Mouse (Mus musculus) right cerebral cortex, adult 18-20 months (tissue): ENCODE measurements at regions not wholly inside any gene's neighbourhood (a gene's known extent, or its start where the extent isn't known, plus 50 kb on each side); places are given as distances from the start of the nearest gene placed in this dataset.

Experiments used
- DNase-seq: peaks from one replicate; pipeline ENCODE4 v3.0.0; 2022; ENCODE audit warnings: mixed read lengths

DNA sequence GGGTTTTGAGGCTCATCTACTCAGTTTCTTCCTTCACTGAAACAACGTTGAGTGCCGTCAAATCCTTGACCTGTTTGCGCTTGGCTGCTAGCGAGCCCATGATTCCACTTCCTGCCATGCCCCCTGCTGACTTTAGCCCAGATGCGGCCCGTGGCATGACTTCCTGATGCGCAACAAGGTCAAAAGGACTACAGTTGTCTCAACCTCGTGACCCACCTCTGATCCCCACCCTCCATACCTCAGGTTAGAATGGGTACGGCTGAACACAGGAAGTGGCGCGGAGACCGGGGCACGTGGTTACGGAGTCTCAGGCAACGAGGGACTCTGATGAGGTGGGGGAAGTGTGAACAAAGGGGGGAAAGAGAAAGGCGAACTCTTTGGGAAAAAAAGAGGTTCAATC, 135.6 kb upstream of the Sdk2 start:
- DNase-seq = no peak

- DNase-seq = no peak
These were observed 132.3 kb upstream of the Sdk2 start for GRCm38 (mm10) chr11:114199081-114199586.

DNA sequence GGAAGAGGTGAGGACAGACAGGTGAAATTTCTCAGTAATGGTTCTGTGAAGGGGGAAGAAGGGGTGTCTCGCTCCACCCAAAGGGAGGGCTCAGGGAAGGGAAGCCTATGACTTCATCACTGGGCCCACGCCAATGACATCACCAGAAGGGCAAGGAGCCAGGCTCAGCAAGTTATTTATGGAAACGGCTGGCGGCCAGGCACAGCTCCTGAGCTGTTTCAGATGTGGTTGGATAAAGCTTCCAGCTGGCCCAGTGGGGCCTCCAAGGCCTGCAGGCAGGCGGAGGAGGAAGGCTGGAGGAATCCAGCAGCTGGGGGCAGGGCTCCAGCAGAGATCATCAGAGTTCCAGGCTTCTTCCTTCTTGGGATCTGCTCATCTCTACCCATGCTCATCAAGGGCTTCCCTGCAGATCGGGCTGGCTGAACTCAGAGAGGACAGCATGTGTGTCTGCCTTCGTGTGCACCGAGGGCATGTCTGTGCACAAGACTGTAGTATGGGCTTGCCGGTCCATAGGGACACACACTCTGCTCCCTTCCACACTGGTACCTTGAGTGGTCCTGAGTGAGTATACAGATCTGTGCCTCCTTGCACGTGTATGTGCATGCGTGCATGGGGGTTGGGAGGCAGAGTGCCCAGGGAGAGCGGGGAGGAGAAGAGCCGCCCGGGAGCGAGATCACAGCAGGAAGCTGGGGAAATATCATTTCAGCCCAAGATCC, 131.6 kb upstream of the Sdk2 start:
- DNase-seq = peak; percentile 92

DNA sequence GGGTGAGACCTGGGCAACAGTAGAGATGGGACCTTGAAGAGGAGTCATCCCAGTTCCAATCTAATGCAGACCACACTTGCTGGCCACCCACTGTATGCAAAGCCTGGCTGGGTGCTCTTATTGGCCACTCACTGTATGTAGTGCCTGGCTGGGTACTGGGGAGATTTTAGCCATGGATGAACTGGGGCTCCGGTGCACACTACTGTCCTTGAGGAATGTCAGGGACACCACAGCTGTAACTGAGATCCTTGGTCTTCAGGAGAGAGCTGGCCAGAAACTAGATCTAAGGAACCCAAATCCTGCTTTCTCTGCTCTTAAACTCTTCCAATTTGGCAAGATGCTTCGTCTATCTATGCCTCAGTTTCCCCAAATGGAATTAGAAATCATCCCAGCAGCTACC, 128.4 kb upstream of the Sdk2 start:
- DNase-seq = no peak

GRCm38 (mm10) chr11:114194055-114194706, 127.3 kb upstream of the Sdk2 start:
- no peak for DNase-seq

- peak; percentile 65 for DNase-seq
These were observed 126.2 kb upstream of the Sdk2 start for GRCm38 (mm10) chr11:114193018-114193417.

- no peak for DNase-seq
These were observed 124.8 kb upstream of the Sdk2 start for GRCm38 (mm10) chr11:114191661-114192060.

DNA sequence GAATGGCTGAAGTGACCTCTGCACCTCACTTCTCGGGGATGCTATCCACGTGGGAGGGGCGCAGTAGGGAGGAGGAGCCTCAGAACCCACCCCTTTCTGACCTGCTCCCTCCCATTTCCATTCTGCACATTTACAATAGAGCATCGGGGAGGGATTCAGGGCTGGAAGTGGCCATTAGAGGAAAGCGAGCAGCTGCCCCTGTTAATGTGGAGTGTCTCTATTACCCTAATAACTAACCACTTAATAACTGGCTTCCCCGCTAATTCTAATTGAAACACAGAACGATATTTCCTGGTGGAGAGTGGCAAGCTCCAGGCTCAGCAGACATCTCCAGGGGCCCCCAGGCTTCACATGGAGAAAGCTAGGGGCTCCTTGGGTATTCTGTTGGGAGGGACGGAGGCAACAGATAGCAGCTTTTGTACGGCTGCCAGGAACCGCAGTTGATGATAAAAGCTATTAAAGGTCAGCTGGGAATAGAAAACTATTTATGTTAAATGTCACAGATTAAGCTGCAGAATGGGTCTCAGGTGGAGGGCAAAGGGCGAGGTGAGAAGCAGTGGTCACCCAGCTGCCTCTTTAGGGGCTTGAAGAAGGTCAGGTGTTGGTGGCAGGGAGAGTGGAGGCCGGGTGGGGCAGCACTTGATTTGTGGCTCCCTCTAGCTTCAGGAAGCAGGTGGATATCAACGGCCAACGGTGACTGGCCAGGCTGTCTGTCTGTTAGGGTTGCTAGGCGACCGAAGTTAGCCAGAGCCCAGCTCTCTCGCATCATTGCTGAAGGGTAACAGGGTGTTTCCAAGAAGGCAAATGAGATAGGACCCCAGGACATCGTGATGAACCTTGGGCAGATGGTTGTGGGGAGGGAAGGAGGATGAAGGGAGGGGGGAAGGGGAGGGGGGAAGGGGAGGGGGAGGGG, 118.4 kb upstream of the Sdk2 start:
- DNase-seq = no peak

DNA sequence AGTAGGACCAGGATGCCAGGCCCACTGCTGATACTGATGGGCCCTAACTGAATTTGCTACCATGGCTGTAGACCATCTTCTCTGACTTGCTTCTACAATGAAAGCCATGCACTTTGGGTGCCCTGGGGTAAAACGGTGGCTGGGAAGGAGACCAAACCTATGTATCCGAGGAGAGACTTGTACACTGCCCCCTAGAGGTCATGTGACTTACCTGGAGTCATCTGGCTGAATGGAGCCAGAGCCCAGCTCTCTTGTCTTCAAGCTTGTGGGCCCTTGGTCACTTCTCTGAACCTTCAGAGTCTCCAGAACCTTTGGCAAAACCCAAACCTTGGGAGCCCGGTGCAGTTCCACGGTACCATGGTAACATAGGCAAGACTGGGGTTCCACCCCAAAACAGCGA, 117.6 kb upstream of the Sdk2 start:
- DNase-seq = no peak

GRCm38 (mm10) chr11:114183231-114183630, 116.4 kb upstream of the Sdk2 start:
- no peak for DNase-seq

DNA sequence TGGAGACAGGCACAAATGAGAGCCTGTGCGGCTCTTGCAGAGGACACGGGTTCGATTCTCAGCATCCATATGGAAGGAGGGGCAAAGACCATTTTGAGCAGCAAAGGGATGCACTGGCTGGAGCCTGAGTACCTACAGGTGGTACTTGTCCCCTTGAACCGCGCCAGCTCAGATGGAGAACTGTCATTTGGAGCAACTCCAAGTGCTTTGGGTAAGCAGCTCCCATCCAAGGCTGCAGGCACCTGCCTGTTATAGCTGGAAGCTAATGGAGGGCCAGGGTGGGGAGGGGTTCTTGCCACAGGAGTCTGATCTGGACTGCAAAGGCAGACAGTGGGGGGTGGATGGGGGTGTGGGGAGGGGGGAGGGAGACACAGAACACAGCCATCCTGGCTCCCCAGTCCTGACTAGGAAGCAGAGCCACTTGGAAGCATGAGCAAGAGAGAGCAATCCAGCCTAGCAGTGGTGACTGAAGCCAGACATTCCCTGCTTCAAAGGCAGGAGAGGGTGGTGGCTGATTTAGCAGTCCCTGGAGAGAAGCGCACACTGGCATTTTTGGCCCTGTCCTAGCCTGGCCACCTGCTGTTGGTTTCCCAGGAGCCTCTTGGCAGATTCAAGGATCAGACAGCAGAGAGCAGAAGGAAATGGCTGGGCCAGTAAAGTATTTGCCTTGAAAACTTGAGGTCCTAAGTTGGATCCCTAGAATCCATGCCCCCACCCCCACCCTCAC, 112.1 kb upstream of the Sdk2 start:
- no peak for DNase-seq

DNA sequence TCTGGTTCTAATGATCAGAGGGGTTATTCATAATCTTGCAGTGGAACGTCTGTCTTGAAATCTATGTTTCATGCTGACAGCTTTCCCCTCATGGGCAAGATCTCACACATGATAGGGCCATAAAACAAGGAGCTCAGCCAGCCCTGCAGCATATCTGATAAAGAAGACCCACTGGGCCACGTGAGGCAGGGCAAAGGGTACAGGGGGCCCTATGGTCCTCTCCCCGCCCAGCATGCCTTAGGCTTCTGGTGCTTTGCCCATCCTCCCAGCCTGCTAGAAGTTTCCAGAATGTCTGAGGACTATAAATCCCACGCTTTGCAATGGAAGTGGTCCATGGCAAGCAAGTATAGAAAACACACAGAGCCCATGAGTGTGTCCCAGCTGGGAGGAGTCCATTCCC, 110.9 kb upstream of the Sdk2 start:
- DNase-seq = no peak

GRCm38 (mm10) chr11:114177281-114177680, 110.4 kb upstream of the Sdk2 start:
- no peak for DNase-seq

DNA sequence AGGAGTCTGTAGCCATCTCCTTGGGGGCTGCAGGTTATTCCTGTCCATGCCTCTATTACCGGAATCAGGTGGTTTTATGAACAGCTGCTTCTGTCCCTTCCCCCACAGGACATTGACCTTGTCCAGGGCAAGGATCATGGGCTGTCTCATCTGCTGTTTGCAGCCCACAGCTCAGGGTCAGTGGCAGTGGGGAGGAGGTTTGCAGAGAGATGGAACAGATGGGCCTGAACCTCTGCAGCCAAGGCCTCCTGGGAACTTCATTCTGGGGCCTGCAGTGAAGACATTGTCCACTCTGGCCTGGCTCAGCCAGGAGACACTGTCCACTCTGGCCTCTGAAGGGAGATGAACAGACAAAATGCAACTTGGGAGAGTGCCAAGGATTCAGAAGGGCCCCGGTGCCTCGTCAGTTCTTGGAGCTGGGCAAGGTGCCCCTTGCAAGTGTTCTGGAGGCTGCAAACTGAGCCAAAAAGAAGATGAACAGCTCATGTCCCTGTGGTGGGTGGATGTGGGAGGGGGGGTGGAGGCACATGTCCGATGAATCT, 109.9 kb upstream of the Sdk2 start:
- DNase-seq = peak; percentile 28

DNA sequence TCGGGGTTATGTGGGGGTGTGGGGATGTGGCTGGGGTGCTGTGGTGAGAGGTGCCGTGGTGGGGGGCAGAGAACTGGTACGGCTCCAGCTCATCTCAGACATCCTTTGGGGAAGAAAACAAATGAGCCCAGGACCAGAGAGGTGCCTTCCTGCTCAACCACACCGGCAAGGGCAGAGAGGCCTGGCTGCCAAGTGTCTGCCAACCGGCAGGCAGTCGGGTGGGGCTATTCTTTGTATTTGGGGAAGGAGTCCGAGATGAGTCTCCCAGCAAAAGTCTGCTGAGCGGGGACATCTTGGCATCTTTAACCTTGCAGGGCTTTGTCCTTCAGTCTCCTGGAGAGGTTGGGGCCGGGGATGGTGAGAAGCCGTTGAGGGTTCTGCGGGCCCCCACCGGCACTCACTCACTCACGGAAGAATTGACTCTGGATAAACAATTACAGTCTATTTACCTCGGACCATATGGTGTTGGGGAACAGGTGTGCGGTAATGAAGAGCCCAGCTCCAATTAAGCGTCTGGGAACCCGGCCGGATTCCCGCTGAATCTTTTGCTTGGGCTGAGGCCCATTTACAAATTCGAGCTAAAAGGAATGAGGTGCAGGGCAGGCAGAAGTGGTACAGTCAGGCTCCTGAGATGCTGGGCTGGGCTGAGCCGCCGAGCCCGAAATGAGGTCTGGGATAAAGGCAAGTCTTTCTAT, 108.7 kb upstream of the Sdk2 start:
- DNase-seq = no peak

DNA sequence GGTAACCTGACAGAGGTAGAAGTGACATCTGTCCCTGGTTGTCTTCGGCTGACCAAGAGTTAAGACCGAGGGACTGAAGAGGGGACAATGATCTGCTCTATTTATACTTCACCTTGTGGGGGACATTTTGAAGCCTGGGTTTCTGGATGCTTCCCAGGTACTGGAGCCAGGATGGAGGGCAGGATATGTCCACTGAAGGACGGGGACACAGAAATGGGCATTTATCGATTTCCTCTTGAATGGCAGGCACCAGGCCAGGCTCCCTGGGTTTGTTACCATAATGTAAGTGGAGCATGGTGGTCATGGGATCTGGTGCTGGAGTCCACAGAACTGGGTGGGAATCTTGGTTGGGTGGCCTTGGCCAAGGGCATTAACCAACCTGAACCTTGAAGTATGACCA, 108.0 kb upstream of the Sdk2 start:
- no peak for DNase-seq

- DNase-seq = no peak
These were observed 101.4 kb upstream of the Sdk2 start for GRCm38 (mm10) chr11:114168231-114168661.

DNA sequence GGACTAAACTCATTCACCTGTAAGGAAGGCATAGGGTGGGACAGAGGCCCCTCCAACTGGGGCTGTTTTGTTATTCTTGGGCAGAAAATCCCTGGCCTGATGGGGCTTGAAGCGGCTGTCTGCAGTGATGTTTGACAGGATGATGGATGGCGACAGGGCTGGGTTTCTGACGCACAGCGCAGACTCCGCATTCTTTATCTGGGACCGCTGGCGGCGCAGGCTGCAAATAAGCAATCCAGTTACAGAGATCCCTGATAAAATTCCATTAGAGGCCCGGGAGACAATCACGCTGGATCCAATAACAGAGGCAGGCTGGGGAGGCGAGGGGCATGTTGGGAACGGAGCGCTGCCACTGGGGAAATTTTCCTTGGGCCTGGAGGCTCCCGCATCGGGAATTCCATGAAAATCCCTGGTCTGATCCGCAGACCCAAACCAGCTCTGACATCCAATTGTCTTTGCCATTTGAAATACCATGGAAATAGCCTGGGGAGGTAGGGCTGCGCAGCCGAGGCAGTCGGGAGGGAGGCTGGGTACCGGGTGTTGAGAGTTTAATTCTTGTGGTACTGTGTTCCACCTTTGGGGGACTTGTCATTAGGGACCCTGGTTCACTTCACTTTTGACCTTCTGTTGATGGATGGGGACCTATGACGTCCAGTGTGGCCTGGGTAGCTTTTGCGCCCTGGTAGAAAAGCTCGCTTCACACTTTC, 99.0 kb upstream of the Sdk2 start:
- no peak for DNase-seq

DNA sequence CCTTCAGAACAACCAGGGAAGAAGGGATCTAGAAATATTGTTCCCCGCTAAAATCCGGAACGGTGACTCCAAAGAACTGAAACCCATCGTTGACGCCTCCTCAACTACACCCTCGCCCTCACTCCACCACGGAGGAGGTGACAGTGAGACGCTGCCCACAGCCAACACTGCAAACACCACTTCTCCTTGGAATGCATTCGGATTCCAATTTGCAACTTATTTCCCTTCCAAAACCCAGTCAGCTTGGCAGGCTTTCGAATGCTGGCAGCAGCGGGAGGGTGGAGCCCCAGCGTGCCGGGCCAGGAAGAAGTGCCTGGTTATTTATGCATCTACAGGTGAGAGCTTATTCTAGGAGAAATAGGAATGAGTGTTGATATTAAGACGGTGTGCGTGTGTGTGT, 85.9 kb upstream of the Sdk2 start:
- peak; percentile 77 for DNase-seq

- DNase-seq = no peak
These were observed 79.5 kb upstream of the Sdk2 start for GRCm38 (mm10) chr11:114146334-114146733.

DNA sequence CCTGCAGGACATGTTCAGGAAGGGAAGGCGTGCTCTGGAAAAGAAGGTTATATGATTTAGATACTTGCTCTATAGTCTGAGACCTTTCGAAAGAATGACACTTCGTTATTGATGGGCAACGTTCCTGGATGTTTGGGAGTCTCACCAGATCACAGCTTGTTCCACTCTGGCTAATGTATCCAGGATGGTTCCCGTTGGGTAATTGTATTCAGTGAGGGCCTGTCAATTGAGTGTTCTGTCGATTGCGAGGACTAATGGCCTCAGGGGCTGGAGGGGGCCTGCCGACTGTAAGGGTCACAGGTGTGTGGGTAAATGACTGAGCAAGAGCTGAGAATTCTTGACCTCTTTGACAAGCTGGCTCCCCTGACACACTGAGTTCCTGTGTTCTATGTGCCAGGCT, 62.4 kb upstream of the Sdk2 start:
- DNase-seq = no peak
